Mouse (Mus musculus): ENCODE data around the gene Ica1. TPM values are rescaled to one million over a fixed set of nuclear protein-coding genes. Genes with fewer than 3 reads are reported as not detected.

Ica1 gene
- total and polyA plus RNA-seq, 3 experiments: 0.36 TPM; not detected in 2

DNA sequence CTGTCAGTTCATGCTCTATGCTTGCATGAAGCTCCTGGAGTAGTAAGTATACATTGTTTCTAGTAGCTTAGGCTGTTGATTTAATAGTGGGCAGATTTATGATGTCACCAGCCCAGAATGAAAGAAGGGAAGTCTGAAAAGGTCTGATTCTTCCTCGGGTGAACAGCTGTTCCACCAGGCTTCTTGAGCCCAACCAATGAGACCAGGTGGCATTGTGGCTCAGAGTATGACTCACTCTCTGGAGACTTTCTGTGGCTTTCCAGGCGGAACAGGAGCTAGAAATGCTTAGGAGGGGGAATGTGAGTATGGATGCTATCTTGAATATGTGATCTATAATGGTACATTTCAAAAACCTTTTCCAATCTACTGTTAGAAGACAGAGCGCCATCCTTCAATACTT, 155.2 kb downstream of the Ica1 start:
- no peak overlapping the region for H3K9ac ChIP-seq (ENCODE audit: control insufficient read depth, low read depth, low read length, poor library complexity, severe bottlenecking)
- no peaks in the 10 kb centered on the region for H3K27me3 ChIP-seq (ENCODE audit: control insufficient read depth in 1 of 2, insufficient read depth in 2 of 2, low read length in 2 of 2)
- no peak overlapping the region for H3K27ac ChIP-seq (ENCODE audit: control insufficient read depth, low read depth, low read length)
- H3K9me3 ChIP-seq (replicated peaks; ENCODE audit: insufficient read depth, low read length): no peaks in the 10 kb centered on the region
- H3K4me3 ChIP-seq (ENCODE audit: control insufficient read depth in 1 of 2, insufficient read depth in 1 of 2, low read depth in 2 of 2, low read length in 2 of 2): no peak overlapping the region
- no peak for DNase-seq (ENCODE audit: low read depth, low spot score)
- H3K4me1 ChIP-seq (ENCODE audit: control insufficient read depth in 1 of 2, insufficient read depth in 2 of 2, low read length in 2 of 2): peaks cover 7 to 17% of the 10 kb centered on the region in 2 experiments
- peaks cover 0 to 21% of the 10 kb centered on the region in 2 experiments; a peak in 2 of 4 replicates for H3K36me3 ChIP-seq (ENCODE audit: control insufficient read depth in 1 of 2, insufficient read depth in 2 of 2, low read length in 2 of 2)
- H3K79me2 ChIP-seq (ENCODE audit: control insufficient read depth, insufficient read depth, low read length, poor library complexity): no peaks in the 10 kb centered on the region
- no peak for TF ChIP-seq ZNF384 (IDR thresholded peaks at IDR 0.05; ENCODE audit: low read depth, low read length)
- TF ChIP-seq TBP (IDR thresholded peaks at IDR 0.05; ENCODE audit: low read depth, low read length): no peak
- no peak for TF ChIP-seq CHD1 (IDR thresholded peaks at IDR 0.05; ENCODE audit: low read depth, low read length)
- no peak for TF ChIP-seq GABPA (IDR thresholded peaks at IDR 0.05; ENCODE audit: low read depth, low read length)
- no peak for TF ChIP-seq ZKSCAN1 (IDR thresholded peaks at IDR 0.05; ENCODE audit: low read depth, low read length)
- TF ChIP-seq SIN3A (IDR thresholded peaks at IDR 0.05; ENCODE audit: low read length): no peak
- no peak for TF ChIP-seq POLR2A (IDR thresholded peaks at IDR 0.05; ENCODE audit: control insufficient read depth in 1 of 2, insufficient read depth in 1 of 2, low read depth in 1 of 2, low read length in 2 of 2, poor library complexity in 1 of 2)
- no peak for TF ChIP-seq NELFE (IDR thresholded peaks at IDR 0.05; ENCODE audit: low read depth, low read length)
- no peak for TF ChIP-seq E2F4 (IDR thresholded peaks at IDR 0.05; ENCODE audit: borderline replicate concordance, low read depth, low read length)
- no peak for TF ChIP-seq EP300 (IDR thresholded peaks at IDR 0.05; ENCODE audit: low read depth in 1 of 2, low read length in 2 of 2)
- no peak for TF ChIP-seq RAD21 (IDR thresholded peaks at IDR 0.05; ENCODE audit: low read depth, low read length)
- TF ChIP-seq MYC (IDR thresholded peaks at IDR 0.05; ENCODE audit: low read depth, low read length): no peak
- TF ChIP-seq ETS1 (IDR thresholded peaks at IDR 0.05; ENCODE audit: low read depth, low read length): no peak
- TF ChIP-seq MEF2A (IDR thresholded peaks at IDR 0.05; ENCODE audit: extremely low read depth, insufficient replicate concordance, low read depth, low read length, poor library complexity, severe bottlenecking): no peak
- TF ChIP-seq USF2 (IDR thresholded peaks at IDR 0.05; ENCODE audit: borderline replicate concordance in 1 of 2, insufficient read depth in 1 of 2, low read depth in 1 of 2, low read length in 2 of 2): no peak
- no peak for TF ChIP-seq KAT2A (conservative IDR thresholded peaks at IDR 0.05; ENCODE audit: low read depth, low read length)

DNA sequence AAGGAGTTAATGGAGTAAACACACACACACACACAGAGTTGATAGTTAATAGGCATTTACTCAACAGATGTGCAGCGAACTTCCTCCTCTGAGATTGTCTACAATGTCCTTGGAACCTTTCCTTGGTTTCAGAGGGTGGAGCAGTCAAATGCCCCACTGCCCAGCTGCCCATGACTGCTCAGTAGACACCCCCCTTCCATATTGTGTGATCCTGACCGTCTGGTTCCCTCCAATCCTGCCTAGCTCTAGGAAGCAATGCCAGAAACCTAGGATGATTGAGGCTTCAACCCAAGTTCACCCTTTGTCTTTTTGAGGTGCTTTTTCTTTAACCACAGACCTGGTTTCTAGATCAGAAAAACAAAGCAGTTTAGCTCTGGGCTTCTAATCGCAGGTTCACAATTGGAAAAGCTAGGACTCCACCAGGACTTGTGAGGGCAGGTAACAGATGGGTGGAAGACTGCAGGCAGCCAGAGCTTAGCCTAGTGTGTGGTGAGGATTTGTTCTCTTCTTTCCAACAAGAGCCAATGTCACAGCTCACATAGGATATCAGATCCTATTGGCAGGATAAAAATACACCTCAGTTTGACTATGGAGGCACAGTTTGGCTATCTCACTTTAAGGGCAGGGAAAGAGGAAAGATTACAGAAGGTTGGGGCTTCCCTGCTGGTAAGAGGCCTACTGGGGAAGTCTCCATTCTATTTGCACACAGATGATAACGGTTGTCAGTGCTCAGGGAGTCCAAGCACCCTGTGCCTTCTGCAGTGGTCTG, 158.5 kb downstream of the Ica1 start:
- Histone ChIP-seq H3K9me3 (replicated peaks; ENCODE audit: insufficient read depth, low read length) (no peaks in the 10 kb centered on the region), H3K4me3 (ENCODE audit: control insufficient read depth in 1 of 2, insufficient read depth in 1 of 2, low read depth in 2 of 2, low read length in 2 of 2) (no peak overlapping the region), H3K9ac (ENCODE audit: control insufficient read depth, low read depth, low read length, poor library complexity, severe bottlenecking) (no peak overlapping the region), H3K4me1 (ENCODE audit: control insufficient read depth in 1 of 2, insufficient read depth in 2 of 2, low read length in 2 of 2) (peaks cover 7 to 17% of the 10 kb centered on the region in 2 experiments), H3K36me3 (ENCODE audit: control insufficient read depth in 1 of 2, insufficient read depth in 2 of 2, low read length in 2 of 2) (peaks cover 0 to 21% of the 10 kb centered on the region in 2 experiments; a peak in 2 of 4 replicates), H3K27me3 (ENCODE audit: control insufficient read depth in 1 of 2, insufficient read depth in 2 of 2, low read length in 2 of 2) (no peaks in the 10 kb centered on the region), H3K79me2 (ENCODE audit: control insufficient read depth, insufficient read depth, low read length, poor library complexity) (no peaks in the 10 kb centered on the region), H3K27ac (ENCODE audit: control insufficient read depth, low read depth, low read length) (peak overlapping the region; percentile 42)
- TF ChIP-seq ETS1 (IDR thresholded peaks at IDR 0.05; ENCODE audit: low read depth, low read length) (peak; percentile 63), MAZ (IDR thresholded peaks at IDR 0.05; ENCODE audit: low read depth, low read length) (no peak), GATA1 (IDR thresholded peaks at IDR 0.05; ENCODE audit: low read depth, low read length) (peak; percentile 61), E2F4 (IDR thresholded peaks at IDR 0.05; ENCODE audit: borderline replicate concordance, low read depth, low read length) (no peak), TBP (IDR thresholded peaks at IDR 0.05; ENCODE audit: low read depth, low read length) (0 out of 2 replicates have a peak, but pooled peaks have one; percentile 28), JUND (IDR thresholded peaks at IDR 0.05; ENCODE audit: low read depth, low read length) (no peak), EP300 (IDR thresholded peaks at IDR 0.05; ENCODE audit: low read depth in 1 of 2, low read length in 2 of 2) (peak; percentile 80 to 83), SIN3A (IDR thresholded peaks at IDR 0.05; ENCODE audit: low read length) (peak; percentile 36; the same call in 1 of the 2 replicates), CHD1 (IDR thresholded peaks at IDR 0.05; ENCODE audit: low read depth, low read length) (no peak), MEF2A (IDR thresholded peaks at IDR 0.05; ENCODE audit: extremely low read depth, insufficient replicate concordance, low read depth, low read length, poor library complexity, severe bottlenecking) (peak; percentile 43; the same call in 1 of the 2 replicates), KAT2A (conservative IDR thresholded peaks at IDR 0.05; ENCODE audit: low read depth, low read length) (no peak), RCOR1 (IDR thresholded peaks at IDR 0.05; ENCODE audit: low read depth, low read length) (peak; percentile 68; the same call in 1 of the 2 replicates), ZC3H11A (IDR thresholded peaks at IDR 0.05; ENCODE audit: low read depth, low read length) (no peak), TAL1 (IDR thresholded peaks at IDR 0.05; ENCODE audit: low read length) (no peak), MYB (IDR thresholded peaks at IDR 0.05; ENCODE audit: low read depth, low read length) (peak; percentile 62; the same call in 1 of the 2 replicates), TCF12 (IDR thresholded peaks at IDR 0.05; ENCODE audit: low read depth, low read length) (peak; percentile 66)
- DNase-seq (ENCODE audit: low read depth, low spot score): peak; percentile 74
